21 mouse cellular contexts compared by ENCODE assay signal in genomic region chr10:16272786-16273185, GRCm38 (mm10).
"Had no signal": no experiment of that assay in that cellular context is flagged by ENCODE, and none has a peak within 500 bp of the region (broad histone marks: within the 10 kb centered on the region; RNA-seq: fewer than 3 reads in every experiment).

No protein-coding gene starts in this region.

- DNase-seq: kidney, postnatal 14 days; kidney, postnatal 4 days; liver; lung, adult 18-20 months; lung, postnatal 10 days; lung, postnatal 36 days; retina, postnatal 1 day; right cerebral cortex, postnatal 25 days; spleen, adult 18-20 months; thymus, postnatal 25 days had no signal

- H3K4me3 ChIP-seq: limb, embryonic 10.5 days; limb, embryonic 13.5 days; liver, embryonic 12.5 days; liver, embryonic 15.5 days; lung, embryonic 15.5 days; megakaryocyte, embryonic 14.5 days; midbrain, embryonic 10.5 days; midbrain, embryonic 13.5 days; myocyte; neural tube, embryonic 13.5 days; stomach, embryonic 15.5 days had no signal

- H3K27ac ChIP-seq: limb, embryonic 10.5 days; limb, embryonic 13.5 days; liver, embryonic 12.5 days; liver, embryonic 15.5 days; lung, embryonic 15.5 days; midbrain, embryonic 10.5 days; midbrain, embryonic 13.5 days; neural tube, embryonic 13.5 days; stomach, embryonic 15.5 days had no signal
